Mouse (Mus musculus): ENCODE data around the gene Phb. TPM values are rescaled to one million over a fixed set of nuclear protein-coding genes. Genes with fewer than 3 reads are reported as not detected.
A peak's percentile ranks its signal among the peaks of the same experiment; 100 is the strongest.
"Not testable (repeated sequence)": the region's sequence is repeated elsewhere in the genome, so short reads cannot be mapped to it uniquely, and the experiment has no call there.

Phb gene
- polyA plus RNA-seq, 1 experiment from 2014 or later = 244 TPM

GRCm38 (mm10) chr11:95657449-95657848 lies 9.3 kb upstream of the Phb start:
- no peak overlapping the region for H3K27ac ChIP-seq (replicated peaks; ENCODE audit: low read depth, low read length)
- no peak overlapping the region for H3K4me3 ChIP-seq (ENCODE audit: low read depth, low read length)
- H3K36me3 ChIP-seq (replicated peaks; ENCODE audit: control insufficient read depth, insufficient read depth, low read depth, low read length) = no peaks in the 10 kb centered on the region
- H3K9me3 ChIP-seq (replicated peaks; ENCODE audit: control insufficient read depth, low read length) = no peaks in the 10 kb centered on the region
- WGBS = 75% methylated on average over 4 of the region's 4 CpGs
- ATAC-seq (replicated peaks; ENCODE audit: insufficient number of reproducible peaks, low FRiP score, low TSS enrichment, low read depth) (no peak), DNase-seq (ENCODE audit: low spot score) (no peak)
- no peaks in the 10 kb centered on the region for H3K4me1 ChIP-seq (ENCODE audit: control insufficient read depth, insufficient read depth, low read length)
- H3K9ac ChIP-seq (replicated peaks; ENCODE audit: low read length) = no peak overlapping the region
- H3K4me2 ChIP-seq (ENCODE audit: low read depth, low read length) = no peak overlapping the region
- H3K27me3 ChIP-seq (ENCODE audit: control insufficient read depth, insufficient read depth, low read length) = no peaks in the 10 kb centered on the region

- Histone ChIP-seq H3K27ac (replicated peaks; ENCODE audit: low read depth, low read length) (no peak overlapping the region), H3K27me3 (ENCODE audit: control insufficient read depth, insufficient read depth, low read length) (no peaks in the 10 kb centered on the region), H3K4me1 (ENCODE audit: control insufficient read depth, insufficient read depth, low read length) (0 out of 2 replicates have a peak, but pooled peaks cover 3% of the 10 kb centered on the region), H3K9me3 (replicated peaks; ENCODE audit: control insufficient read depth, low read length) (no peaks in the 10 kb centered on the region), H3K36me3 (replicated peaks; ENCODE audit: control insufficient read depth, insufficient read depth, low read depth, low read length) (peaks cover 5% of the 10 kb centered on the region), H3K9ac (replicated peaks; ENCODE audit: low read length) (peak overlapping the region; percentile 67), H3K4me3 (ENCODE audit: low read depth, low read length) (peak overlapping the region; percentile 58), H3K4me2 (ENCODE audit: low read depth, low read length) (peak overlapping the region; percentile 87)
- 2% methylated on average over 11 of the region's 11 CpGs for WGBS
- DNase-seq (ENCODE audit: low spot score) (no peak), ATAC-seq (replicated peaks; ENCODE audit: insufficient number of reproducible peaks, low FRiP score, low TSS enrichment, low read depth) (peak; percentile 27; the same call in 1 of the 2 replicates)
These were observed 420 bp downstream of the Phb start for GRCm38 (mm10) chr11:95667177-95667576.

GRCm38 (mm10) chr11:95668086-95668485 lies 1.3 kb downstream of the Phb start:
- H3K27ac ChIP-seq (replicated peaks; ENCODE audit: low read depth, low read length); H3K4me3 ChIP-seq (ENCODE audit: low read depth, low read length): not testable (repeated sequence)

GRCm38 (mm10) chr11:95675498-95675897 lies 8.7 kb downstream of the Phb start:
- Histone ChIP-seq H3K4me3 (ENCODE audit: low read depth, low read length) (no peak overlapping the region), H3K36me3 (replicated peaks; ENCODE audit: control insufficient read depth, insufficient read depth, low read depth, low read length) (no peaks in the 10 kb centered on the region; the same call in none of the 2 replicates), H3K27me3 (ENCODE audit: control insufficient read depth, insufficient read depth, low read length) (no peaks in the 10 kb centered on the region), H3K4me2 (ENCODE audit: low read depth, low read length) (no peak overlapping the region), H3K27ac (replicated peaks; ENCODE audit: low read depth, low read length) (no peak overlapping the region; the same call in 1 of the 2 replicates), H3K9ac (replicated peaks; ENCODE audit: low read length) (no peak overlapping the region; the same call in 1 of the 2 replicates), H3K9me3 (replicated peaks; ENCODE audit: control insufficient read depth, low read length) (no peaks in the 10 kb centered on the region), H3K4me1 (ENCODE audit: control insufficient read depth, insufficient read depth, low read length) (peaks cover 3% of the 10 kb centered on the region)
- WGBS = 87% methylated on average over 14 of the region's 14 CpGs
- ATAC-seq (replicated peaks; ENCODE audit: insufficient number of reproducible peaks, low FRiP score, low TSS enrichment, low read depth) = no peak
- DNase-seq (ENCODE audit: low spot score) = no peak

More at GRCm38 (mm10) chr11:95668086-95668485, 1.3 kb downstream of the Phb start:
- H3K36me3 ChIP-seq (replicated peaks; ENCODE audit: control insufficient read depth, insufficient read depth, low read depth, low read length); ATAC-seq (replicated peaks; ENCODE audit: insufficient number of reproducible peaks, low FRiP score, low TSS enrichment, low read depth); H3K4me2 ChIP-seq (ENCODE audit: low read depth, low read length); DNase-seq (ENCODE audit: low spot score); H3K9me3 ChIP-seq (replicated peaks; ENCODE audit: control insufficient read depth, low read length); H3K4me1 ChIP-seq (ENCODE audit: control insufficient read depth, insufficient read depth, low read length); H3K27me3 ChIP-seq (ENCODE audit: control insufficient read depth, insufficient read depth, low read length); H3K9ac ChIP-seq (replicated peaks; ENCODE audit: low read length): not testable (repeated sequence)
- WGBS = 88% methylated on average over 7 of the region's 7 CpGs

GRCm38 (mm10) chr11:95676307-95676706 lies 9.6 kb downstream of the Phb start:
- H3K27me3 ChIP-seq (ENCODE audit: control insufficient read depth, insufficient read depth, low read length) = no peaks in the 10 kb centered on the region
- H3K4me1 ChIP-seq (ENCODE audit: control insufficient read depth, insufficient read depth, low read length) = peaks cover 3% of the 10 kb centered on the region
- WGBS = 13% methylated on average over 6 of the region's 6 CpGs
- no peak overlapping the region for H3K4me3 ChIP-seq (ENCODE audit: low read depth, low read length)
- no peak overlapping the region for H3K4me2 ChIP-seq (ENCODE audit: low read depth, low read length)
- H3K36me3 ChIP-seq (replicated peaks; ENCODE audit: control insufficient read depth, insufficient read depth, low read depth, low read length) = no peaks in the 10 kb centered on the region; the same call in none of the 2 replicates
- no peak overlapping the region for H3K9ac ChIP-seq (replicated peaks; ENCODE audit: low read length)
- DNase-seq (ENCODE audit: low spot score) (peak; percentile 92), ATAC-seq (replicated peaks; ENCODE audit: insufficient number of reproducible peaks, low FRiP score, low TSS enrichment, low read depth) (peak; percentile 49)
- no peaks in the 10 kb centered on the region for H3K9me3 ChIP-seq (replicated peaks; ENCODE audit: control insufficient read depth, low read length)
- H3K27ac ChIP-seq (replicated peaks; ENCODE audit: low read depth, low read length) = no peak overlapping the region

GRCm38 (mm10) chr11:95677925-95678701 lies 11.4 kb downstream of the Phb start:
- Histone ChIP-seq H3K27ac (replicated peaks; ENCODE audit: low read depth, low read length) (no peak overlapping the region), H3K36me3 (replicated peaks; ENCODE audit: control insufficient read depth, insufficient read depth, low read depth, low read length) (no peaks in the 10 kb centered on the region; the same call in 1 of the 2 replicates)

GRCm38 (mm10) chr11:95681995-95682601 lies 15.3 kb downstream of the Phb start:
- Histone ChIP-seq H3K36me3 (replicated peaks; ENCODE audit: control insufficient read depth, insufficient read depth, low read depth, low read length) (no peaks in the 10 kb centered on the region; the same call in 1 of the 2 replicates), H3K4me1 (ENCODE audit: control insufficient read depth, insufficient read depth, low read length) (peaks cover 6% of the 10 kb centered on the region; the same call in 1 of the 2 replicates), H3K27ac (replicated peaks; ENCODE audit: low read depth, low read length) (peak overlapping the region; percentile 72), H3K9me3 (replicated peaks; ENCODE audit: control insufficient read depth, low read length) (no peaks in the 10 kb centered on the region), H3K9ac (replicated peaks; ENCODE audit: low read length) (no peak overlapping the region), H3K27me3 (ENCODE audit: control insufficient read depth, insufficient read depth, low read length) (no peaks in the 10 kb centered on the region), H3K4me2 (ENCODE audit: low read depth, low read length) (no peak overlapping the region), H3K4me3 (ENCODE audit: low read depth, low read length) (no peak overlapping the region)
- WGBS = 34% methylated on average over 9 of the region's 9 CpGs
- ATAC-seq (replicated peaks; ENCODE audit: insufficient number of reproducible peaks, low FRiP score, low TSS enrichment, low read depth) = peak; percentile 47; the same call in 1 of the 2 replicates
- DNase-seq (ENCODE audit: low spot score) = peak; percentile 69

More at GRCm38 (mm10) chr11:95677925-95678701, 11.4 kb downstream of the Phb start:
- Histone ChIP-seq H3K9me3 (replicated peaks; ENCODE audit: control insufficient read depth, low read length) (no peaks in the 10 kb centered on the region), H3K9ac (replicated peaks; ENCODE audit: low read length) (no peak overlapping the region), H3K4me1 (ENCODE audit: control insufficient read depth, insufficient read depth, low read length) (peaks cover 9% of the 10 kb centered on the region), H3K4me2 (ENCODE audit: low read depth, low read length) (no peak overlapping the region), H3K27me3 (ENCODE audit: control insufficient read depth, insufficient read depth, low read length) (no peaks in the 10 kb centered on the region), H3K4me3 (ENCODE audit: low read depth, low read length) (no peak overlapping the region)
- ATAC-seq (replicated peaks; ENCODE audit: insufficient number of reproducible peaks, low FRiP score, low TSS enrichment, low read depth) (no peak), DNase-seq (ENCODE audit: low spot score) (no peak)
- 79% methylated on average over 14 of the region's 14 CpGs for WGBS

GRCm38 (mm10) chr11:95682946-95683345 lies 16.2 kb downstream of the Phb start:
- Histone ChIP-seq H3K9ac (replicated peaks; ENCODE audit: low read length) (no peak overlapping the region), H3K36me3 (replicated peaks; ENCODE audit: control insufficient read depth, insufficient read depth, low read depth, low read length) (no peaks in the 10 kb centered on the region; the same call in 1 of the 2 replicates), H3K27ac (replicated peaks; ENCODE audit: low read depth, low read length) (no peak overlapping the region), H3K9me3 (replicated peaks; ENCODE audit: control insufficient read depth, low read length) (no peaks in the 10 kb centered on the region), H3K27me3 (ENCODE audit: control insufficient read depth, insufficient read depth, low read length) (no peaks in the 10 kb centered on the region), H3K4me1 (ENCODE audit: control insufficient read depth, insufficient read depth, low read length) (peaks cover 6% of the 10 kb centered on the region; the same call in 1 of the 2 replicates), H3K4me3 (ENCODE audit: low read depth, low read length) (no peak overlapping the region), H3K4me2 (ENCODE audit: low read depth, low read length) (no peak overlapping the region)
- ATAC-seq (replicated peaks; ENCODE audit: insufficient number of reproducible peaks, low FRiP score, low TSS enrichment, low read depth) = no peak
- 84% methylated on average over 3 of the region's 3 CpGs for WGBS
- no peak for DNase-seq (ENCODE audit: low spot score)

Measured in embryonic facial prominence, embryonic 11.5 days (tissue).